Mouse (Mus musculus) MN1 (cell line): ENCODE measurements around the gene Ccdc8.

Experiments used
- DNase-seq: peaks from one replicate; pipeline ENCODE4 v3.0.0-alpha.2; 2016; ENCODE audit warnings: low spot score

Ccdc8 gene

DNA sequence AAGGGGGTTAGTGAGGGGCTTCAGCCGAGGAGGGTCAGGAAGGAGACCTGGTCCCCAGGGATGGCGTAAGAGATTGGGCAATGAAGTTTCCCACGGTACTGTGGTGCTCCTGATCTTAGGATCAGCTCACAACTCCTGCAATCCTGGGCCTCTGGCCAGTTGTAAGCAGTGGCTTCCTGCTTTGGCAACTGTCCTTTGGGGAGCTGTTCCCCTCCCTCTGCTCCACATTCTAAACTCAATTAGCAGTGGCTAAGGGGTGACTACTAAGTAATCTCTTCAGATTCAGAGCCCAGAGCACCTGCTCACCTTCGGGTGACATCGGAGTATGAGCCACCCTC, 17.5 kb downstream of the Ccdc8 start:
- no peak for DNase-seq

DNA sequence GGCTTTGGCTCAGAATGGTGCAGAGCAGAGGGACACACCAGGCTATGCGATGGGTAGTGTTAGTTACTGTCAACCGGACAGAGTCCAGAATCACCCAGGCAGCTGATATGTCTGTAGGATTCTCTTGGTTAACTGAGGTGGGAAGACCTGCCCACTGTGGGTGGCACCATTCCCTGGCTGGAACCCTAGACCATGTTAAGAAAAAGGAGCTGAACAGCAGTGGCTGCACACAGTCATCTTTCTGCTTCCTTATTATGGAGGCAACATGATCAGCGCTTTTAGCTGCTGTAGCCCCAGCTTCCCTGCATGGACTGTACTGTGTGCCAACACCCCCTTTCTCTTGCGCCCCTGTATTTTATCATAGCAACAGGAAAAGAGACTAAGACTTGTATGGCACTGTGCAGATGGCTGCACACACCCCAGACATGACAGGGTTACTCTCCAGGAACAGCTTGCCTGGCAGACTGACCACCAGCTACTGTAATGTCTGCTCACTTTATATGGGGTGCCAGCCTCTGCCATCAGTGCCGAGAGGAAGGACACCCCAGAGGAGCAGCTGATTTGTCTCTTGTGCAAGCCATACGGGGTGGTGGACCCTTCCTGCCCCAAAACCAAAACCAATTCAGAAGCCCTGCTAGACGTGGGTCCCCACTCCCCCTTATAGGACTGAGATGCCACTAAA, 19.5 kb downstream of the Ccdc8 start:
- no peak for DNase-seq

DNA sequence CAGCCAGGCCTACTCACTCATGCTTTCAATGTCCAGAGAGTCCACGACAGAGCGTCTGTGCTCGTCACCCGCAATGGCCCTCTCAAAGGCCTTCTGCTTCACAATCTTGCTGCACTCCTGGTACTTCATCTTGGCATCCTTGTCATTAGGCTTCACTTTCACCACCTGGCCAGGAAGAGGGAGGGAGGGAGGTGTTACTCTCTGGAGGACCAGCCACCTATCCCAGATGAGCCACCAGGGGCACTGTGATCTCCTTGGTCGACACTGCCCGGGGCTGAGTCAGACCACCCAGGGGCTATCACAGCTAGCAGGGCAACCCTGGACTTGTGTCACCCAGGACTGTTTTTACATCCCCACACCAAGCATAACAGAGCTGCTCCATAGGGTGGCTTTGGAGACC, 22.9 kb downstream of the Ccdc8 start:
- no peak for DNase-seq

DNA sequence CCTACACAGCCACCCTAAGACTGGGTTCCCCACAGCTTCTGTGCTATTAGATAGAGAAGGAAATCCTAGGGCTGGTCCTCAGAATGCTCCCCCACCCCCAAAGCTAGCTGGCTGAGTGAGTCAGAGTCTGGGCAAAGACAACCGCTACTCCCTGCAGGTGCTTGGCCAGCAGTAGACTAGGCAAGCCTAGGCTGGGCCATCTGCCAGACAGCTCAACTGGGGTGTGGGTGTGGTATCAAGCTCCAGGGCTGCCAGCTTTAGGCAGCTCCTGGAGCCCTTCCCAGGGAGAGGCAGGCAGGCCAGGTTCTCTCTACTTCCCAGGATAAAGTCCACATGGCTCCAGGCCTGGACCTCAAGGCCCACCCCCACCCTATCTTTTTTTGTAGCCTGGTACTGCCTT, 24.5 kb downstream of the Ccdc8 start:
- peak; percentile 96 for DNase-seq

DNA sequence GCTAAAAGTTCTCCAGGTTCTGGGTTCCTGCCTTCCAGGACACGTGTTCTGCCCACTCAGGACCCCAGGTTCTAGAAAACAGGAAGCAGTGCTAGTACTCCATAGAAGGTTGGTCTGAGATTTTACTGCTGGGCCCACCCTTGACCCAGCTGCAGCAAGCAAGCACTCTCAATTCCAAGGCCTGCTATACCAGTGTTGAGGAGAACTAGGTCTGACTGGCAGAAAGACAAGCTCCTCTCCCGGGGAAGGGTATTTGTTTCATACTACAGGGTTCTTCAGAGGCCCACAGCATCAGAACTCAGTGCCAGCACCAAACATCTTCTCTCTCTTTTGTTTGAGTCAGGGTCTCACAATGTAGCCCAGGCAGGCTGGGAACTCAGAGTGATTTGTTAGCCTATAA, 25.4 kb downstream of the Ccdc8 start:
- no peak for DNase-seq

DNA sequence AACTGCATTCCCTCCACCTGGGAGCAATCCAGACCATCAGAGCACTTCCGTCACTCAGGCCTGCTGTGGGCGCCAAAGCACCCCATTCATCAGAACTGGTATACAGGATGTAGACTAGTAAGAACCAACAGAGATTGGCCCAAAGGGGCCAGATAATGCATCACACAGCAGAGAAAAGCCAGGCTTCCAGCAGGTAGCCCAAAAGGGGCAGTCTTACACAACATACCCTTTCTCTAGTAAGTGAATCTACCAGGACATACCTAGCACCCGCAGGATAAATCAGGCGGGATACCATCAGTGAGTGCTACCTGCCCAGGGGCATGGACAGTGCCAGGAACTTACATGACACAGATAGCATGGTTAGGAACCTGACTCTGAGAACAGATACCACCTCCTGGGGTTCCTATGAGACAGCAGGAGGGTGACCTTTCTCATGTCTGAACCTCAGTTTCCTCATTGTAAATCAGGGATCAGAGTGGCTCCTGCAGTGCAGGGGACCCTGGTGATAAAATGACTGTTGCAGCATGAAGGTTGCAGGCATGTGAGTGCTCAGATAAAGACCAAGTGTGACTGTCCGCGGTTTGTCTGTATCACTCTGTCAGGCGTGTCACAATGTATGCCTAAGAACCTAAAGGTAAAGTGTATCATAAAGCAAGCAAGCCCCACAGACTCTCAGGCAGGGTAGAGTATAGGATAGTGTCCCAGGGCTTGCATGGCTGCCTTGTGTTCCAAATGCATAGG, 27.1 kb downstream of the Ccdc8 start:
- no peak for DNase-seq

DNA sequence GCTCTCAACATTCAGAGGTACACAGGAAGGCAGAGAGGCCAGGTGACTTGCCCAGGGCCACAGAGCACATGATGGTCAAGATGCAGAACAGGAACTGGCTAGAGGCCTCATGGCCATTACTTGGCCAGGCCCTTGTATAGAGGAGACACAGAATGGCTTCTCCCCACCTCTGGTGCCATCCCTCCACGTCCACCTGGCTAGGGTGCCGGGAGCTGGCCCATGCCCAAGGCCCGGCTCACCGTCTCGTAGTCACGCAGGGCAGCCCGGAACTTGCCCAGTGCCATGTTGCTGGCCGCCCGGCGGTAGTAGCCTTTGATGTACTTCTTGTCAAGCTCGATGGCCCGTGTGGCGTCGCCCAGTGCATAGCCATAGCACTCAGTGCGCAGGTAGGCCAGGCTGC, 29.7 kb downstream of the Ccdc8 start:
- no peak for DNase-seq

DNA sequence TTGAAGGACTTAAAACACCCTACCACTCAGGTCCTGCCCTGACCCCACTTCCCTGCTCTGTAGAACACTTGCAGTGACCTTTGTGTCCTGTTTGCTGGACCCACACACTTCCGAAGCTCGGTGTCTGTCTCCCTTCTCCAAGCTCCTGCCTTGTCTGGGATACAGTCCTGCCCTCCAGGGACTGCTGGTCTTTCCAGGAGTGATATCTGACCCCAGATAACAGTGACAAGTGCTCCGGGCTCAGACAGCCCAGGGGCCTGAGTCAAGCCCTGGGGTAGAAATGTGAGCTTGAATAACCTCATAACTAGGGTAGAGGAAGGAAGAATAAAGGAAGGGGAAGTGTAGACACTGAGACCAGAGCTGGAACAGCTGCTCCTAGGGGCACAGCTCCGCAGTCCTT, 31.2 kb downstream of the Ccdc8 start:
- no peak for DNase-seq

DNA sequence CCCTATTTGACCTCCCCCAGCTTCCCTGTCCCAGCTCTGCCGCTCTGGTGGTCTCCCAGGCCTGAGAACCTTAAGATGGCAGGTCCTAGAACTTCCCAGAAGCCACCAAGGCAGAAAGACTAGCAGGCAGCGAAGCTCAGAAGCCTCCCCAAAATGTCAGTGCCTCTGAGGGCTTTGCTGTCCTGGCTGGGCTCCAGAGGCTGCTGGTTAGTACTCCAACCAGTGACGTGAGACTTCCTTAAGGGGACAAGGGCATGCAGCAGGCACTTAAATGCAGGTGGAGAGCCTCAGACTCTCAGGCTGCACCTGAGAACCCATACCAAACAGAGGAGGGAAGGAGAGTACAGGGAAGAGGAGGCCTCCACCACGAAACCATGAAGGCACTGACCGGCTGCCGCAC, 31.6 kb downstream of the Ccdc8 start:
- no peak for DNase-seq

DNA sequence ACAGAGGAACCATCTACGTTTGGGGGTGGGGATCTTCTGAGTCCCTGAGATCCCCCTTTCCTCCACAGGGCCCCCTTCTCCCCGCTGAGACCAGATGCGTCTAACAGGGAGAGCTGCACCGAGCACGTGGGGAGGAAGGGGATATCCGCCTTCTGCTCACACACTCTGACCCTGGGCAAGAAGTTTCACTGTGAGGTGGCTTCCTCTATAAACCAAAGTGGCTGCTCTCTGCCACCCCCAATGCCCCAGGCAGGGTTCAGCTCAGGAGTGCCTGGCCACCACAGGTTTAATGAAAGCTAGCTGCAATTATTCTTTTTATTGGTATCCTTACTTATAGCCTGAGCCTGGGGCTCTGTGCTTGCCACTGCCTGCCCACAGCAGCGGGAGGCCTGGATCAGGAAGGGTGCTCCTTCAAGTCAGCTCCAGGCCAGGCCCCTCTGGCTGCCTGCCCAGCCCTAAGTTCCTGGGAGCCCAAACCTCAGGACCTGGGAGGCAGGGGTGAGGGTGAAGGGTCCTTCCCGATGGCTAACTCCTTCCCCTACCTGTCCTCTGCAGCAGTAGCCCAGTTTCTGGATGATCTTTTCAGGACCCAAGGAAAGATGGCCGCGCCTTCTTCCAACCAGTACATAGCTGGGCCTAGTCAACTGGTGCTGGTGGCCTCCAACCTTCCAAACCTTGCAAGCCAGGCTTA, 32.5 kb downstream of the Ccdc8 start:
- DNase-seq: peak; percentile 47

DNA sequence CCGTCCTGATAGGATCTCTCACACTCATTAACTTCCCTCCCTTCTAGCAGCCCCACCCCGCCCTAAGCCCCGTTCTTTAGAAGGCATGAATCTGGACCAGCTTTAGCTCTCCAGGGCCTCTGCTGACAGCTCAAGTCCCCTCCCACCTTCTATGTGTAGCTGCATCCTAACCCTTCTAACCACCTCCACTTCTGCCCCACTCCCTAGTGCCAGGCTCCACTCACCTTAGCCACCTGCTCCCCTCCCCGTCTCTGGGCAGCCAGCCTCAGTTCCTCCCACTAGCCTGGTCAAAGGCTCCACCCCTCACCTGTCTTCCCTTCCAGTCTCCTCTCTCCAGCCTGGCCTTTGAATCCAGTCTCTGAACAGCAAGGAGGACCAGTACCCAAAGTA, 33.0 kb downstream of the Ccdc8 start:
- no peak for DNase-seq

DNA sequence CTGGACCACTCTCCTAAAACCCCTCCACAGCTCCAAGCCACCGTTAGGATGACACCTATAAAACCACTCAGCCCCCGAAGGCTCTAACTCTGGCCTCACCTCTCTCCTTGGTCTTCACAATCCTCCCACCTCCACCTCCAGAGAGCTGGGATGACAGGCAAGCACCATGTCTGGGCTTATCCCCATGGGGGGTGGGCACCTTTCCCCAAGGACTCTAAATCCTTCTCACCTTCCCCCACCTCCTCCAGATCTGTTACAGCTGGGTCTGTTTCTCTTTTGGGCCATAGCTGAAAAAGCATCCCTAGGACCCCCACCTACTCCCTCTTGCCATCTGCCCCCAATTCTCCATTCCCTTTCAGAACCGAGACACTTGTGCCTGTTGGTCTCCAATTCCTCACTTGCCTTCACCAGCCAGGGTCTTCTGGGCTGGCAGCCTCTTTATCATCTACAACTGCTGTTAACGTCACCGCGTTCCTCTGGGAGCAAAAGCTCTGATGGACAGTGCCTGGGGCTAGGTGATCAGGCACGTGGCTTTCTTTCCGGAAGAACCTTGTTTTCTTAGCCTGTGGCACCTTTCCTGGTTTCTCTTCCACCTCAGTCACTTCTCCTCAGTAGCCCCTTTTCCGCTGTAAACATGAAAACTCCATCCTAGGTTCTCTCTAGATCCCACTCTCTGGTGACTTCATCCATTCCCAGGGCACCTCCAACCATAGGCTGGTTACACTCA, 33.6 kb downstream of the Ccdc8 start:
- no peak for DNase-seq

DNA sequence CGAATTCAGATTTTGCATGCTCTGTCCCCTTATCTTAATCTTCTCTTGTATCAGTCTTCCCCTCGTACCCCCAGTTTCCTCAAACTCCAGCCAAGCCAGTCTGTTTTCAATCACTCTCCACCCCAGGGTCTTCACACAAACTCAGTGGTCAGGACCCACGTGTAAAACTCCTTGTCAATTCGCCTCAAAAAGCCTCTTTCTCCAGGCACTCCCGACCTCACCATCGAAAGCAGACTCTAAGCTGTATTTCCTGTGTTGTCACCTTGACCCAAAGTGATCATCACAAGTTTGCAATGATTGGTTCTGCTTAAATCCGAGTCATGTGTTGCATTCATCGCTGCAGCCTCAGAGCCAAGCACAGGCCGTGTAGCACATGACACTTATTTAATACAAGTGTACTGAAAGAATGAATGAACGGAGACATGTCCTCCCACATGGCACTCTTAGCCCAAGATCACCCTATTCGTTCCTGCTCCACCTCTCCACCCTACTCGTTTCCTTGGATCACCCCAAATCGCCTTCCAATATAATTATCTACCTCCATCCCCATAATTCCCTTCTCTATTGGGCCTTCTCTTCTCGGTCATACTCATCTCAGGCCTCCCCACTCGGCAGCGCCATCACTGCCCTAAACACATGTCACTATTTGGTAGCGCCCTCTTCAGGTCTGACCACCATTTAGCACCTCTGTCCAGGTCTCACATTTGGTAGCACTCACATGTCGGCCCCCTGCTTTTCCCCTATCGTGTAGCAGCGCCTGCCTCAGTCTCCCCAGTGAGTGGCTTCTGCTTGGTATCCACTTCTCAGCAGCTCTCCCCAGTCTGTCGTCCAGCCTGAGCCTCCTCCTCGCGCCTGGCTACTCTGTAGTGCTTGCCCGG, 34.4 kb downstream of the Ccdc8 start:
- DNase-seq: peak; percentile 80

DNA sequence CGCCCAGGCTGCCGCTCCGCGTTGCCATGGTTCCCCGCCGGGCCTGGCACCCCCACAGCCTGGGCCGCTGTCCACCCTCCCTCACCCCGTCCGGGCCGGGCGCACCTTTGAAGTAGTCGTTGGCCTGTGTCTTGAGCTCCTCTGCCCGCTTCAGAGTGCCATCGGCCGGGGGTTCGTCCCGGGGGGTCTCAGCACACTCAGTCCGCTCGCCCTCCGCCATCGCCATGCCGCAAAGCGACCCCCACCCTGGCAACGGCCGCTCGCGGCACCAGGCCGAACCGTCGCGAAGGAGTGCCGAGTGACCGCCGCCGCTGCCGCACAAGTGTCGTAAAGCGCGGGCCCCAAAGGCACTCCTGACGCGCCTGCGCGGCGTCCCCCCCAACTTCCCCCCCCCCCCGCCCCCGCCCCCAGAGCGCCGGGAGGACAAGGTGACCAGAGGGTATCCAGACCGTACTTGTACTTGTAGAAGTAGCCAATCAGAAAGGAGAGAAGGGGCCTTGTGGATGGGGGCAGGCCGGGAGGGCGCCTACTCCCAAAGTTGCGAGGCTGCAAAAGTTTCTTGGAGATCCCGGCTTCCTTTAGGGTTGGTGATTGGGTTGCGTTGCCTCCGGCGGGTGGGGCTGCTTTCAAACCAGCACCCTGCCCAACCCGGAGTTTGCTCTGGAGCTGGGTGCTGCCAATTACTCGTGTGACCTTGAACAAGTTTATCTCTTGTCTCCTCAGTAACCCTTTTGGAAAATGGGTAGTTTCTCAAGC, 35.3 kb downstream of the Ccdc8 start, which contains the start of gene Ppp5c:
Gene Ppp5c, minus strand, starts transcription at position 337 of the 756 bp plus-strand sequence.
- DNase-seq: peak; percentile 89

DNA sequence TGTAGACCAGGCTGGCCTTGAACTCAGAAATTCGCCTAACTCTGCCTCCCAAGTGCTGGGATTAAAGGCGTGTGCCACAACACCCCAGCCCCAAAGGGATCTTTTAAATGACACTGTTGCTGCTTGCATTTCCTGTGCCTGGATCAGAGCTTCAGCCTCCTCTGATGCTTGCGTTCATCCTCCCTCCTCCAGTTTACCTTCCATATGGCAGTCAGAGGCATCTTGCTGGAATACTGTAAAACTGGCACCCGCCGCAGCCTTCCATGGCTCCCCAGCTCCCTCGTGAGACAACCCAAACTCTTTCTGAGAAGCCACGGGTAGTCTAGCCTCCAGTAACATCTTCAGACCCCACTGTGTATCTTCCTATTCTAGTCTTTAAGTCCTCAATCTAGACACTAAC, 36.4 kb downstream of the Ccdc8 start:
- no peak for DNase-seq

DNA sequence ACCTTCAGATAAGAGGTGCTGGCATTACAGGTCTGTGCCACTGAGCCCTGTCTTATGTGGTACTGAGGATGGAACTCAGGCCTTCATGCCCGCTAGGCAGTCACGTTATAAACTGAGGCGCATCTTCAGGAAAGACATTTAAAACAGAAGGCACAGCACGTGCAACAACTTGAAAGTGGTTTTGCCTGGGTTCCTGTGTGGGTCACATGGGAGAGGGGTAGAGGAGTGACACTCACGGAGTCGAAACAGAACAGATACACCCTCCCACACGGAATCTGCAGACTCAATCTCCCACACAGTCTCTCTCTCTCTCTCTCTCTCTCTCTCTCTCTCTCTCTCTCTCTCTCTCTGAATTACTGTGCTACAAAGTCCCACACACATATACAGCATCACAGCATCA, 37.7 kb downstream of the Ccdc8 start:
- DNase-seq: no peak

DNA sequence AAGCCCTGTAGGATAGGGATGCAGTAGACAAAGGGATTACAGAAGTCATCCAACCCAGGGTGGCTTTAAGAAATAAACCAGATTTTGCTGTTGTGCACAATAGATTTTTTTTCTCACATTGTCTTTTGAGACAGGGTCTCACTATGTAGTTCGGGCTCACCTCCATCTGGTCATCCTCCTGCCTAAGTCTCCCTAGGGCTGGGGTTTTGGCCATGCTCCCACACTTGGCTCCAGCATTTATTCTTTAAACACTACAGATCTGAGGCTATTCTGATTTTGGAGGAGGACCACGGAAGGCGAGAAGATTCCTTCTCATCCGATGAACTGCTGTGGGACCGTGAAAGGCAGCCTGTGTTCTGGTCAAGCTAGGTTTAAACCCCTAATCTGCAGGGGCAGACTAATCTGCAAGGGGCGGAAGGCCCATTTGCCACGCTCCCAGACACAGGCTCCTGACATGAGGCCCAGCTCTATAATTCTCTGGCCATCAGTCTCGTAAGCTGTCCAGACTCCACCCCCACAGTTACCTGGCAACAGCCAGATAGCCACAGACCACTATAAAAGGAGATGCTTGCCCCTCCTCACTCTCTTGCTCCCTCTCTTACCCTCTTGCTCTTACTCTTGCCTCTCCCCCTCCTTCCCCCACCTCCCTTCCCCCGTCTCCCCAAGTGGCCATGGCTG, 45.6 kb downstream of the Ccdc8 start:
- no peak for DNase-seq

DNA sequence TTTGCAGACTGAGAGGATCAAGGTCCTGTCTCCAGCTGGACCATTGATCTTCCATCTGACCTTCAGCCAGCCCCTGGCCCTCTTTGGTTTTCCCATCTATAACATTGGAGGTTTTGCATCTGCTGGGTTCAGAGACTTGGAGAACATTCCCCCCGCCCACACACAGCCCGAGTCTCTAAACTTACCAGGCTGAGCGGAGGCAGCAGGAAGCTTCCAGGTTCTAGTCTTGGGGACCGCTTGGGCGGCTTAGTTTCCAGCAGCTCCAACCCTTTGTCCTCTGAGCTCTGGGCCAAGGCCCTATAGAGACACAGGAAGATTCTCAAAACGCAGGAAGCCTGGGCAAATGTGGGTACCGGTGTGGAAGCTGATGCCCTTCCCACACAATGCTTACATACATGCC, 46.9 kb downstream of the Ccdc8 start:
- no peak for DNase-seq

DNA sequence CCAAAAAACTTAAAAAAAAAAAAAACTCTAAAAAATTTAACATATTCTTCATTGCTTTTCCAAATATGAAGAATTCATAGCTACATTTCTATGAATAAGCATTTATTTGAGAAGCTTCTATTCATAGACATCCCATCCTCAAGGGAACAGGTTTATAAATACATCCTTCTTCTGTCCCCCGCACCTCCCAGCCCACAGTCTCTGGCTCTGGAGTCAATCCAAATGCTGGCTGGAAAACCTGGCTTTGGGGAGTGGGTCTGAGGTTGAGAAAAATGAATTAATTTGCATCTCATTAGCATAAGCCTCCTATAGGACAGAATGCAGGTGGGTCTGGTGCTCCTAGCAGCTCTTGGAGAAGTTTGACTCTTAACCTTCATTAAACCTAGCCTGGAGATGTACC, 53.2 kb downstream of the Ccdc8 start:
- DNase-seq: no peak
